Mouse (Mus musculus): Measurements from ENCODE around the gene Tmbim1.

DNA sequence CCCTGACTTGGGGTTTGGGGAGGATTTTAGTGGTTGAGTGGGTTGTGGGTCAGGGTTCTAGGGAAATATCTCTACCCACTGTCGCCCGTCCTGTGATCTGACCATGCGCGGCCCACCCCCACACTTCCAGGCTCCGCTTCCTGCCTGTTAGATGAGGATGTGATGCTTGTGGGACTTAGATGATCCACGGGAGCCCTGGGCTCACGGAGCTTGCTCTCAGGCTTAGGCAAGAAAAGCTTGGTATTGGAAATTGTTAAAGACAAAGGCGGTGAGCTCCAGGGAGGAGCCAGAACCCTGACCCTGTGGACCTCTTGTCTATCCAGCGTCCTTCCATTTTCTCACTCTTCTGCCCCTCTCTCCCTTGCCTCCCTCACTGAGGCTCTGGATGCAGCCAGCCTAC is 34.5 kb upstream of the Tmbim1 start:
- no peak for TF ChIP-seq CTCF (IDR thresholded peaks at IDR 0.05; ENCODE audit: extremely low read depth, insufficient read depth, low read length)
- TF ChIP-seq POLR2A (IDR thresholded peaks at IDR 0.05; ENCODE audit: extremely low read depth, insufficient read depth, low read length), result no peak
